Mouse (Mus musculus) heart, embryonic 10.5 days (tissue): ENCODE results near the gene Fbrsl1. TPM values are rescaled to one million over a fixed set of nuclear protein-coding genes. Genes with fewer than 3 reads are reported as not detected.

Experiments
- polyA plus RNA-seq: library from polyadenylated mRNA; unstranded; fragments of >200 nt; fragmentation: Nextera tagmentation; extraction: Ambion mirVana; gene quantifications from 2 replicates; pipeline ENCODE4 v1.2.1, GENCODE M21; 2016

Gene Fbrsl1
- polyA plus RNA-seq, 1 experiment from 2014 or later: 11.1 TPM

Other genes starting within 250 kb of the Fbrsl1 start
- 21.7 and 24.1 TPM in 2 replicates for gene Ankle2, start 217.5 kb downstream of the Fbrsl1 start, polyA plus RNA-seq
- gene Pgam5, start 178.6 kb downstream of the Fbrsl1 start, polyA plus RNA-seq: 74.5 and 81.2 TPM in 2 replicates
- gene Pxmp2, start 162.3 kb downstream of the Fbrsl1 start, polyA plus RNA-seq: 18.5 and 20.2 TPM in 2 replicates
- 23.8 and 32.4 TPM in 2 replicates for gene Pole, start 162.2 kb downstream of the Fbrsl1 start, polyA plus RNA-seq
- gene P2rx2, start 105.3 kb downstream of the Fbrsl1 start, polyA plus RNA-seq: 0.27 and 0.44 TPM in 2 replicates
- gene Lrcol1, start 103.8 kb downstream of the Fbrsl1 start, polyA plus RNA-seq: not detected in 2 replicates
- gene Galnt9, start 95.9 kb upstream of the Fbrsl1 start, polyA plus RNA-seq: not detected in 2 replicates
- 55.1 and 73.2 TPM in 2 replicates for gene Noc4l, start 204.9 kb upstream of the Fbrsl1 start, polyA plus RNA-seq
- 21.2 and 33.9 TPM in 2 replicates for gene Ddx51, start 204.9 kb upstream of the Fbrsl1 start, polyA plus RNA-seq